Mouse (Mus musculus): Measurements from ENCODE around the gene Sult4a1. TPM values are rescaled to one million over a fixed set of nuclear protein-coding genes. Genes with fewer than 3 reads are reported as not detected.

Gene Sult4a1
- total and polyA plus RNA-seq, 3 experiments: not detected

DNA sequence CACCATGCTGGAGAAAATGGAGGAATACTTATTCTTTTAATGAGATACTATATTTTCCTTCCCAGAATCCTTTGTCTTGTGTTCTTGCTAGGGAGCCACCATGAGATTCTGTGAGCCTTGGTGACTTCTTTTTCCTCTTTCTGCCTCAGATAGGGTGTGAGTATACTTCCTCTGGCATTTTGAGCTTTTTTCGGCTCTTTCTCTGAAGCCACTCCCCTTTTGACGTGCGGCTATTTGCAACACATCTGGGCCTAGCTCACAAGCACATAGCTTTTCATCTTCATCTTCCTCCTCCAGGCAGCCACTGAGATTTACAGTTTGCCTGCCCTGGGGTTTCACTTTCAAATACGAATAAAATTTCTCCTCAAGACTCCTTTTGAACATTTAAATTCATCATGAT is 20.9 kb upstream of the Sult4a1 start:
- Histone ChIP-seq H3K4me2 (ENCODE audit: insufficient read depth, low read depth, poor library complexity, severe bottlenecking) (no peak overlapping the region), H3K4me3 (replicated peaks in 1 of 3; ENCODE audit: low read depth in 2 of 3, low read length in 2 of 3, poor library complexity in 1 of 3) (no peak overlapping the region), H3K4me1 (ENCODE audit: control insufficient read depth in 1 of 2, insufficient read depth in 2 of 2) (peaks cover 2 to 32% of the 10 kb centered on the region in 2 experiments; a peak in 2 of 4 replicates), H3K27me3 (replicated peaks) (peaks cover 51% of the 10 kb centered on the region), H3K79me2 (replicated peaks; ENCODE audit: control insufficient read depth, extremely low read depth, insufficient read depth, poor library complexity, severe bottlenecking) (no peaks in the 10 kb centered on the region), H3K9ac (ENCODE audit: insufficient read depth, low read depth) (no peak overlapping the region), H3K9me3 (replicated peaks; ENCODE audit: low read length) (no peaks in the 10 kb centered on the region), H3K27ac (ENCODE audit: insufficient read depth, low read depth) (no peak overlapping the region), H3K36me3 (replicated peaks in 1 of 2; ENCODE audit: control insufficient read depth in 1 of 2, insufficient read depth in 1 of 2, low read length in 1 of 2) (no peaks in the 10 kb centered on the region)
- in situ Hi-C loops (cut with MboI; ENCODE audit: low pct_ligation_motif_present, low pct_unique_long_range_greater_than_20kb, low sequenced_read_pairs): no loop called here
- dilution Hi-C loops (cut with MboI; ENCODE audit: extremely low pct_ligation_motif_present, extremely low pct_unique_long_range_greater_than_20kb, low sequenced_read_pairs): no loop called here
- no peak for TF ChIP-seq JUN (IDR thresholded peaks at IDR 0.05; ENCODE audit: insufficient read depth, low read depth, low read length)
- no peak for TF ChIP-seq MAZ (IDR thresholded peaks at IDR 0.05; ENCODE audit: low read depth, low read length)
- TF ChIP-seq MEF2A (IDR thresholded peaks at IDR 0.05; ENCODE audit: borderline replicate concordance, low read depth, low read length): no peak
- no peak for TF ChIP-seq EP300 (IDR thresholded peaks at IDR 0.05; ENCODE audit: low read length)
- no peak for TF ChIP-seq ZNF384 (IDR thresholded peaks at IDR 0.05; ENCODE audit: low read depth, low read length)
- TF ChIP-seq BHLHE40 (IDR thresholded peaks at IDR 0.05; ENCODE audit: low read depth, low read length): no peak
- no peak for DNase-seq (ENCODE audit: extremely low read depth)

DNA sequence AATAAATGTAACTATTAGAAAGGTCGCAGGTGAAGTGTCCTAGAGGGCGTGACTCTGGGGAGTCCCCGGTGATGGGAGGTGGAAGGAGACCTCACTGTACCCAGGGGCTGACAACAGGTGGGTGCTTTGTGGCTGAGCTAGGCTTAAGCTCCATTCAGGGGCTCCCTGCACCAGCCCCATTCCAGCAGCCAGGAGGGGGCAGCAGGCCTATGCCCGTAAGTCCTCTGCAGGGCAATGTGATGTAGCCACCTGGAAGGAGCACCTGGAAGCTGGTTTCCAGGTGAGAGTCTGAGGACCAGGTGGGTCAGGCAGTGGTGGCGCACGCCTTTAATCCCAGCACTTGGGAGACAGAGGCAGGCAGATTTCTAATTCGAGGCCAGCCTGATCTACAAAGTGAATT is 18.5 kb upstream of the Sult4a1 start:
- dilution Hi-C loops (cut with MboI; ENCODE audit: extremely low pct_ligation_motif_present, extremely low pct_unique_long_range_greater_than_20kb, low sequenced_read_pairs): no loop called here
- Histone ChIP-seq H3K36me3 (replicated peaks in 1 of 2; ENCODE audit: control insufficient read depth in 1 of 2, insufficient read depth in 1 of 2, low read length in 1 of 2) (no peaks in the 10 kb centered on the region), H3K79me2 (replicated peaks; ENCODE audit: control insufficient read depth, extremely low read depth, insufficient read depth, poor library complexity, severe bottlenecking) (no peaks in the 10 kb centered on the region), H3K4me2 (ENCODE audit: insufficient read depth, low read depth, poor library complexity, severe bottlenecking) (no peak overlapping the region), H3K9ac (ENCODE audit: insufficient read depth, low read depth) (no peak overlapping the region), H3K9me3 (replicated peaks; ENCODE audit: low read length) (no peaks in the 10 kb centered on the region), H3K27ac (ENCODE audit: insufficient read depth, low read depth) (no peak overlapping the region), H3K27me3 (replicated peaks) (peaks cover 55% of the 10 kb centered on the region), H3K4me1 (ENCODE audit: control insufficient read depth in 1 of 2, insufficient read depth in 2 of 2) (peaks cover 2 to 32% of the 10 kb centered on the region in 2 experiments; a peak in 2 of 4 replicates), H3K4me3 (replicated peaks in 1 of 3; ENCODE audit: low read depth in 2 of 3, low read length in 2 of 3, poor library complexity in 1 of 3) (no peak overlapping the region)
- TF ChIP-seq RCOR1 (conservative IDR thresholded peaks at IDR 0.05; ENCODE audit: low read depth, low read length) (no peak), CTCF (conservative IDR thresholded peaks at IDR 0.05 in 1 of 2, IDR thresholded peaks at IDR 0.05 in 1 of 2; ENCODE audit: low read depth in 2 of 2, low read length in 2 of 2) (peak in 1 of 2 experiments; percentile 27; a peak in 1 of 4 replicates), CHD2 (IDR thresholded peaks at IDR 0.05; ENCODE audit: low read length) (no peak), MAZ (IDR thresholded peaks at IDR 0.05; ENCODE audit: low read depth, low read length) (no peak), NELFE (IDR thresholded peaks at IDR 0.05; ENCODE audit: low read depth, low read length) (no peak)
- in situ Hi-C loops (cut with MboI; ENCODE audit: low pct_ligation_motif_present, low pct_unique_long_range_greater_than_20kb, low sequenced_read_pairs): loop anchor here (25.0 kb wide), 1 partner anchor 488 kb away; no protein-coding TSS in a partner anchor
- no peak for DNase-seq (ENCODE audit: extremely low read depth)

DNA sequence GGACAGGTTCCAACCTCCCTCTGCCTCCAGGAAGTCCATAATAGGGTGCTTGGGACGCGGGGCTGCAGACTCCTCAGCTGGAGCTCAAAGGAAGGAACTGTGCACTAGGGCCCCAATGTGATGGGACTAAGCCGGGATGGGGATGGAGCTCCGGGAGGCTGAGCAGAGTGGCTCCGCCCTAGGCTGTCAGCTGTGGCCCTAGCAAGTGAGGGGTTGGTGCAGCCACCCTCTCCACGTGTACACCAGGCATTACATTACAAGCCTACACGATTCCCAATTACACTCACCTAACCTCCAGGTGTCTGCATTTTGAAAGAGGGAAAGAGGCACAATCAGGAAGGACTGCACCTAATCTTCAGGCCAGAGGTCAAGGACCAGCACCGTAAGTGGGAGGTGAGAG is 17.5 kb upstream of the Sult4a1 start, which contains the start of gene Pnpla5:
Pnpla5 (minus strand) TSS at position 101 of the 400 bp plus-strand sequence.
- no peak for DNase-seq (ENCODE audit: extremely low read depth)
- TF ChIP-seq CHD2 (IDR thresholded peaks at IDR 0.05; ENCODE audit: low read length) (no peak), MAZ (IDR thresholded peaks at IDR 0.05; ENCODE audit: low read depth, low read length) (no peak), MAFK (IDR thresholded peaks at IDR 0.05; ENCODE audit: insufficient replicate concordance, low read length) (no peak), ELF1 (IDR thresholded peaks at IDR 0.05; ENCODE audit: low read depth, low read length) (no peak), IRF4 (IDR thresholded peaks at IDR 0.05; ENCODE audit: low read depth, low read length) (no peak), CHD1 (IDR thresholded peaks at IDR 0.05; ENCODE audit: low read depth, low read length) (no peak), ZKSCAN1 (IDR thresholded peaks at IDR 0.05; ENCODE audit: borderline replicate concordance, low read depth, low read length) (no peak), MYC (IDR thresholded peaks at IDR 0.05; ENCODE audit: low read depth, low read length) (no peak), ZNF384 (IDR thresholded peaks at IDR 0.05; ENCODE audit: low read depth, low read length) (no peak), E2F4 (IDR thresholded peaks at IDR 0.05; ENCODE audit: insufficient replicate concordance, low read depth, low read length) (no peak)
- Histone ChIP-seq H3K4me1 (ENCODE audit: control insufficient read depth in 1 of 2, insufficient read depth in 2 of 2) (peaks cover 2 to 31% of the 10 kb centered on the region in 2 experiments; a peak in 2 of 4 replicates), H3K9ac (ENCODE audit: insufficient read depth, low read depth) (no peak within 1 kb of the TSS), H3K79me2 (replicated peaks; ENCODE audit: control insufficient read depth, extremely low read depth, insufficient read depth, poor library complexity, severe bottlenecking) (no peaks in the 10 kb centered on the region), H3K9me3 (replicated peaks; ENCODE audit: low read length) (no peaks in the 10 kb centered on the region), H3K4me3 (replicated peaks in 1 of 3; ENCODE audit: low read depth in 2 of 3, low read length in 2 of 3, poor library complexity in 1 of 3) (no peak within 1 kb of the TSS), H3K4me2 (ENCODE audit: insufficient read depth, low read depth, poor library complexity, severe bottlenecking) (no peak within 1 kb of the TSS), H3K36me3 (replicated peaks in 1 of 2; ENCODE audit: control insufficient read depth in 1 of 2, insufficient read depth in 1 of 2, low read length in 1 of 2) (no peaks in the 10 kb centered on the region), H3K27ac (ENCODE audit: insufficient read depth, low read depth) (no peak within 1 kb of the TSS), H3K27me3 (replicated peaks) (peaks cover 57% of the 10 kb centered on the region)
- dilution Hi-C loops (cut with MboI; ENCODE audit: extremely low pct_ligation_motif_present, extremely low pct_unique_long_range_greater_than_20kb, low sequenced_read_pairs) (no loop called here), in situ Hi-C loops (cut with MboI; ENCODE audit: low pct_ligation_motif_present, low pct_unique_long_range_greater_than_20kb, low sequenced_read_pairs) (loop anchor here (25.0 kb wide), 1 partner anchor 489 kb away; no protein-coding TSS in a partner anchor)

Data from CH12.LX (cell line).